Comparison of ENCODE assay signal across 21 mouse cellular contexts in genomic region chr4:48605650-48606049, GRCm38 (mm10). TPM values are rescaled to one million over a fixed set of nuclear protein-coding genes. Genes with fewer than 3 reads are reported as not detected.
DNase-seq lines count a peak whose midpoint lies in the region; ATAC-seq and TF ChIP-seq lines count a peak whose summit lies in the region.
"Had no signal": no experiment of that assay in that cellular context is flagged by ENCODE, and none has a peak within 500 bp of the region (broad histone marks: within the 10 kb centered on the region; RNA-seq: fewer than 3 reads in every experiment).

No protein-coding gene starts in this region.

- no peak overlapping the region for H3K4me3 ChIP-seq in forebrain, postnatal 0 days (ENCODE audit: low read depth, low read length)
- no peak overlapping the region for H3K4me3 ChIP-seq in forebrain, embryonic 16.5 days (replicated peaks; ENCODE audit: low read length)
- H3K4me3 ChIP-seq in layer of hippocampus, adult 2 months, result no peak overlapping the region
- no peak overlapping the region for H3K4me3 ChIP-seq in neural tube, embryonic 11.5 days (ENCODE audit: low read depth, low read length)
- no peak overlapping the region for H3K4me3 ChIP-seq in neural tube, embryonic 15.5 days (replicated peaks)
- H3K4me3 ChIP-seq: embryonic facial prominence, embryonic 12.5 days; forebrain, embryonic 12.5 days; heart, embryonic 13.5 days had no signal

- TF ChIP-seq CTCF in forebrain, postnatal 0 days (IDR thresholded peaks at IDR 0.05; ENCODE audit: low read depth), result no peak
- no peak for TF ChIP-seq CTCF in layer of hippocampus, adult 2 months (conservative IDR thresholded peaks at IDR 0.05)

- H3K9me3 ChIP-seq in forebrain, postnatal 0 days (ENCODE audit: low read length), result no peaks in the 10 kb centered on the region
- H3K9me3 ChIP-seq in forebrain, embryonic 16.5 days (ENCODE audit: control insufficient read depth, low read length), result no peaks in the 10 kb centered on the region
- H3K9me3 ChIP-seq in neural tube, embryonic 11.5 days (ENCODE audit: control insufficient read depth, low read length), result no peaks in the 10 kb centered on the region
- no peaks in the 10 kb centered on the region for H3K9me3 ChIP-seq in neural tube, embryonic 15.5 days (replicated peaks)
- H3K9me3 ChIP-seq: forebrain, embryonic 12.5 days; heart, embryonic 13.5 days had no signal

- DNase-seq in forebrain, postnatal 0 days, result no peak
- no peak for DNase-seq in layer of hippocampus, adult 2 months (ENCODE audit: low spot score in 2 of 2)
- no peak for DNase-seq in layer of hippocampus, adult 11-12 months (ENCODE audit: low spot score)
- DNase-seq in neural tube, embryonic 11.5 days (ENCODE audit: low spot score), result no peak
- DNase-seq in neural tube, embryonic 10.5 days (ENCODE audit: extremely low spot score, low spot score), result no peak
- no peak for DNase-seq in heart, adult 18-20 months
- DNase-seq: adrenal gland, postnatal 14 days; cerebellum, adult 18-20 months; cerebellum, adult 9-11 months; cerebellum, postnatal 36 days; gastrocnemius, postnatal 10 days; heart, postnatal 36 days had no signal

- no peak overlapping the region for H3K9ac ChIP-seq in forebrain, postnatal 0 days
- no peak overlapping the region for H3K9ac ChIP-seq in forebrain, embryonic 16.5 days (replicated peaks; ENCODE audit: low read depth, low read length)
- H3K9ac ChIP-seq in neural tube, embryonic 11.5 days (ENCODE audit: low read length), result no peak overlapping the region
- H3K9ac ChIP-seq in neural tube, embryonic 15.5 days (replicated peaks), result no peak overlapping the region
- H3K9ac ChIP-seq: embryonic facial prominence, embryonic 12.5 days; forebrain, embryonic 12.5 days; heart, embryonic 13.5 days had no signal

- no peak overlapping the region for H3K27ac ChIP-seq in forebrain, postnatal 0 days (ENCODE audit: low read depth, low read length)
- H3K27ac ChIP-seq in forebrain, embryonic 16.5 days (ENCODE audit: low read length), result no peak overlapping the region
- H3K27ac ChIP-seq in layer of hippocampus, adult 2 months, result peak overlapping the region; percentile 84
- H3K27ac ChIP-seq in neural tube, embryonic 11.5 days (ENCODE audit: low read depth, low read length), result no peak overlapping the region
- 0 out of 2 replicates have a peak overlapping the region, but pooled peaks have one; percentile 56 for H3K27ac ChIP-seq in neural tube, embryonic 15.5 days (replicated peaks)
- H3K27ac ChIP-seq: embryonic facial prominence, embryonic 12.5 days; forebrain, embryonic 12.5 days; heart, embryonic 13.5 days had no signal

- H3K27me3 ChIP-seq in forebrain, postnatal 0 days (ENCODE audit: insufficient read depth, low read length), result no peaks in the 10 kb centered on the region
- H3K27me3 ChIP-seq in forebrain, embryonic 16.5 days (replicated peaks; ENCODE audit: control insufficient read depth, insufficient read depth, low read length), result no peaks in the 10 kb centered on the region
- no peaks in the 10 kb centered on the region for H3K27me3 ChIP-seq in neural tube, embryonic 11.5 days (ENCODE audit: control insufficient read depth, insufficient read depth, low read length)
- no peaks in the 10 kb centered on the region for H3K27me3 ChIP-seq in neural tube, embryonic 15.5 days (replicated peaks)
- H3K27me3 ChIP-seq: CH12.LX; embryonic facial prominence, embryonic 12.5 days; forebrain, embryonic 12.5 days; heart, embryonic 13.5 days; Patski had no signal

- peak; percentile 43; the same call in 1 of the 2 replicates for ATAC-seq in forebrain, postnatal 0 days
- no peak for ATAC-seq in forebrain, embryonic 16.5 days
- ATAC-seq in neural tube, embryonic 11.5 days (ENCODE audit: insufficient read depth, low FRiP score, low TSS enrichment), result peak; percentile 60; the same call in 1 of the 2 replicates
- peak; percentile 29; the same call in 1 of the 2 replicates for ATAC-seq in neural tube, embryonic 15.5 days (ENCODE audit: low FRiP score)
- ATAC-seq: activated CD4-positive, CD25-positive, alpha-beta regulatory T cell, adult 4 months; intestine, embryonic 16.5 days; Patski had no signal

- H3K4me1 ChIP-seq in forebrain, postnatal 0 days (ENCODE audit: insufficient read depth), result no peaks in the 10 kb centered on the region
- peaks cover 6% of the 10 kb centered on the region for H3K4me1 ChIP-seq in forebrain, embryonic 16.5 days (replicated peaks; ENCODE audit: control insufficient read depth, insufficient read depth, low read length)
- peaks cover 2% of the 10 kb centered on the region for H3K4me1 ChIP-seq in neural tube, embryonic 11.5 days (ENCODE audit: control insufficient read depth, insufficient read depth, low read length)
- H3K4me1 ChIP-seq in neural tube, embryonic 15.5 days, result peaks cover 12% of the 10 kb centered on the region
- H3K4me1 ChIP-seq: embryonic facial prominence, embryonic 12.5 days had no signal

- no peak overlapping the region for H3K4me2 ChIP-seq in forebrain, postnatal 0 days (ENCODE audit: low read depth)
- H3K4me2 ChIP-seq in forebrain, embryonic 16.5 days (ENCODE audit: low read length), result no peak overlapping the region
- no peak overlapping the region for H3K4me2 ChIP-seq in neural tube, embryonic 11.5 days (ENCODE audit: low read depth)
- H3K4me2 ChIP-seq in neural tube, embryonic 15.5 days, result no peak overlapping the region
- H3K4me2 ChIP-seq: embryonic facial prominence, embryonic 12.5 days; forebrain, embryonic 12.5 days; heart, embryonic 13.5 days had no signal

- 38% methylated on average over 3 of the region's 3 CpGs for WGBS in forebrain, postnatal 0 days
- 30% methylated on average over 3 of the region's 3 CpGs for WGBS in forebrain, embryonic 16.5 days
- WGBS in neural tube, embryonic 11.5 days, result 44% methylated on average over 3 of the region's 3 CpGs
- 28% methylated on average over 3 of the region's 3 CpGs for WGBS in neural tube, embryonic 15.5 days

- H3K36me3 ChIP-seq in forebrain, postnatal 0 days (ENCODE audit: insufficient read depth), result peaks cover 7% of the 10 kb centered on the region
- peaks cover 5% of the 10 kb centered on the region; the same call in 1 of the 2 replicates for H3K36me3 ChIP-seq in forebrain, embryonic 16.5 days (ENCODE audit: control insufficient read depth, insufficient read depth)
- peaks cover 2% of the 10 kb centered on the region; the same call in 1 of the 2 replicates for H3K36me3 ChIP-seq in neural tube, embryonic 11.5 days (ENCODE audit: control insufficient read depth, insufficient read depth, low read length)
- H3K36me3 ChIP-seq in neural tube, embryonic 15.5 days, result no peaks in the 10 kb centered on the region; the same call in 1 of the 2 replicates

RNA-seq across cellular contexts. Expression of gene Tmeff1, which starts 20.7 kb away (rescaled TPM):
- total RNA-seq in forebrain, postnatal 0 days (2014; rRNA removed), result 331 and 345 TPM in 2 replicates
- 189 and 202 TPM in 2 replicates for polyA plus RNA-seq in forebrain, postnatal 0 days (2015; fragmentation: Nextera tagmentation; extraction: Ambion mirVana)
- 205 and 213 TPM in 2 replicates for polyA plus RNA-seq in forebrain, embryonic 16.5 days (2015; fragmentation: Nextera tagmentation; extraction: Ambion mirVana)
- 100 to 1,000 TPM; 122 to 130 TPM for total RNA-seq in layer of hippocampus, adult 2 months (2021)
- 252 and 261 TPM in 2 replicates for polyA plus RNA-seq in neural tube, embryonic 11.5 days (2014; fragmentation: Nextera tagmentation; extraction: Ambion mirVana)
- 211 and 276 TPM in 2 replicates for polyA plus RNA-seq in neural tube, embryonic 15.5 days (2015; fragmentation: Nextera tagmentation; extraction: Ambion mirVana)
- 10 to 100 TPM; 10.7 TPM for total RNA-seq in heart, adult 18-20 months (2021)
- polyA plus RNA-seq: activated CD4-positive, CD25-positive, alpha-beta regulatory T cell, adult 4 months had no signal

RNA-seq across cellular contexts. Expression of gene Cavin4, which starts 57.7 kb away (rescaled TPM):
- total RNA-seq in forebrain, postnatal 0 days (2014; rRNA removed), result 2.1 and 3.2 TPM in 2 replicates
- polyA plus RNA-seq in forebrain, postnatal 0 days (2015; fragmentation: Nextera tagmentation; extraction: Ambion mirVana), result 0.94 and 1.4 TPM in 2 replicates
- polyA plus RNA-seq in forebrain, embryonic 16.5 days (2015; fragmentation: Nextera tagmentation; extraction: Ambion mirVana), result 1.1 and 1.4 TPM in 2 replicates
- total RNA-seq in layer of hippocampus, adult 2 months (2021), result 1 to 10 TPM; 2.1 TPM
- 1.5 and 2.3 TPM in 2 replicates for polyA plus RNA-seq in neural tube, embryonic 11.5 days (2014; fragmentation: Nextera tagmentation; extraction: Ambion mirVana)
- 1.3 and 2.3 TPM in 2 replicates for polyA plus RNA-seq in neural tube, embryonic 15.5 days (2015; fragmentation: Nextera tagmentation; extraction: Ambion mirVana)
- 100 to 1,000 TPM; 108 to 118 TPM for total RNA-seq in heart, adult 18-20 months (2021)
- polyA plus RNA-seq: activated CD4-positive, CD25-positive, alpha-beta regulatory T cell, adult 4 months had no signal

Comparison
In these comparisons a context has a peak if more than half of its experiments do, and no peak if none do; other contexts are left out.
1. H3K27ac ChIP-seq: peak in layer of hippocampus, adult 2 months (single experiment) and neural tube, embryonic 15.5 days (single experiment); none in forebrain, postnatal 0 days (single experiment), forebrain, embryonic 16.5 days (single experiment) and neural tube, embryonic 11.5 days (single experiment).